Mouse (Mus musculus) layer of hippocampus, adult 2 months (tissue): Measurements from ENCODE around the gene Olfr791. TPM values are rescaled to one million over a fixed set of nuclear protein-coding genes. Genes with fewer than 3 reads are reported as not detected.

Experiments used
- DNase-seq, 2 experiments: peaks; one replicate each; pipeline ENCODE4 v3.0.0; 2022; ENCODE audit warnings: low spot score in 2 of 2
- H3K27ac ChIP-seq: fragments of 200-600 bp; 2 replicates; pipeline ENCODE4 v1.8.1; 2022
- H3K4me3 ChIP-seq: fragments of 200-600 bp; 2 replicates; pipeline ENCODE4 v1.8.1; 2022; ENCODE audit warnings: mild to moderate bottlenecking
- CTCF ChIP-seq: fragments of 200-600 bp; conservative IDR thresholded peaks from 2 replicates; pipeline ENCODE4 v1.8.1; 2022; ENCODE audit warnings: antibody characterized with exemption, mild to moderate bottlenecking, moderate library complexity
- long read RNA-seq, 2 experiments: library from polyadenylated mRNA; stranded (forward); transcript quantifications; one replicate each; pipeline ENCODE4 v2.0.0; 2021; ENCODE audit warnings: borderline mapping rate in 2 of 2
- total RNA-seq, 2 experiments: library from RNA; stranded (reverse); gene quantifications; 2 replicates each; pipeline ENCODE4 v1.2.3; 2021

The Olfr791 gene
- total RNA-seq, result not detected
- long read RNA-seq, experiment 1, result 0 reads
- long read RNA-seq, experiment 2, result 0 reads

GRCm38 (mm10) chr10:129521492-129521891 lies at the start of gene Olfr791:
TSS of gene Olfr791 (plus strand) at chr10:129521792.
- TF ChIP-seq CTCF, result no peak
- Histone ChIP-seq H3K27ac (no peak within 1 kb of the TSS), H3K4me3 (no peak within 1 kb of the TSS)
- DNase-seq, result no peak

GRCm38 (mm10) chr10:129473256-129473655 lies 48.3 kb upstream of the Olfr791 start:
- no peak overlapping the region for H3K4me3 ChIP-seq
- no peak for DNase-seq
- TF ChIP-seq CTCF, result no peak
- no peak overlapping the region for H3K27ac ChIP-seq

GRCm38 (mm10) chr10:129473723-129474122 lies 47.9 kb upstream of the Olfr791 start:
- no peak overlapping the region for H3K4me3 ChIP-seq
- DNase-seq, result no peak

GRCm38 (mm10) chr10:129484452-129484851 lies 37.1 kb upstream of the Olfr791 start, which contains the start of gene Olfr789:
TSS of gene Olfr789 (plus strand) at chr10:129484752.
- no peak within 1 kb of the TSS for H3K4me3 ChIP-seq
- no peak within 1 kb of the TSS for H3K27ac ChIP-seq
- no peak for DNase-seq
- no peak for TF ChIP-seq CTCF

More at GRCm38 (mm10) chr10:129473723-129474122, 47.9 kb upstream of the Olfr791 start:
- TF ChIP-seq CTCF, result no peak
- H3K27ac ChIP-seq, result no peak overlapping the region

GRCm38 (mm10) chr10:129490101-129490500 lies 31.5 kb upstream of the Olfr791 start:
- H3K4me3 ChIP-seq, result no peak overlapping the region
- H3K27ac ChIP-seq, result no peak overlapping the region
- peak in 1 of 2 experiments; percentile 26 for DNase-seq
- no peak for TF ChIP-seq CTCF

GRCm38 (mm10) chr10:129498192-129498591 lies 23.4 kb upstream of the Olfr791 start, which contains the start of gene Olfr790:
TSS of gene Olfr790 (plus strand) at chr10:129498492.
- DNase-seq, result no peak
- no peak for TF ChIP-seq CTCF
- Histone ChIP-seq H3K4me3 (no peak within 1 kb of the TSS), H3K27ac (no peak within 1 kb of the TSS)

- H3K27ac ChIP-seq, result no peak within 1 kb of the TSS
- H3K4me3 ChIP-seq, result no peak within 1 kb of the TSS
- TF ChIP-seq CTCF, result no peak
Measured at GRCm38 (mm10) chr10:129538862-129539261, 17.3 kb downstream of the Olfr791 start, which contains the start of gene Olfr792. TSS of gene Olfr792 (plus strand) at chr10:129539162.

GRCm38 (mm10) chr10:129549354-129549753 lies 27.8 kb downstream of the Olfr791 start:
- peak; percentile 61 for TF ChIP-seq CTCF
- Histone ChIP-seq H3K4me3 (no peak overlapping the region), H3K27ac (no peak overlapping the region)
- peak; percentile 3 to 21 for DNase-seq

More at GRCm38 (mm10) chr10:129538862-129539261, 17.3 kb downstream of the Olfr791 start, which contains the start of gene Olfr792:
- no peak for DNase-seq

GRCm38 (mm10) chr10:129567355-129567754 lies 45.8 kb downstream of the Olfr791 start, which contains the start of gene Olfr794:
TSS of gene Olfr794 (plus strand) at chr10:129567655.
- no peak for TF ChIP-seq CTCF
- DNase-seq, result no peak
- Histone ChIP-seq H3K4me3 (no peak within 1 kb of the TSS), H3K27ac (no peak within 1 kb of the TSS)

GRCm38 (mm10) chr10:129577066-129577465 lies 55.5 kb downstream of the Olfr791 start:
- no peak for DNase-seq
- TF ChIP-seq CTCF, result no peak
- H3K4me3 ChIP-seq, result no peak overlapping the region
- no peak overlapping the region for H3K27ac ChIP-seq

Other genes starting within 250 kb of the Olfr791 start
- gene Olfr780, start 203.7 kb upstream of the Olfr791 start, total RNA-seq, result not detected
- not detected for gene Olfr781, start 192.9 kb upstream of the Olfr791 start, total RNA-seq
- not detected for gene Olfr782, start 172.9 kb upstream of the Olfr791 start, total RNA-seq
- under 1 TPM; 0.10 to 0.18 TPM for gene Olfr784, start 137.7 kb upstream of the Olfr791 start, total RNA-seq
- gene Olfr785, start 116.4 kb upstream of the Olfr791 start, total RNA-seq, result not detected
- gene Olfr786, start 94.5 kb upstream of the Olfr791 start, total RNA-seq, result not detected
- not detected for gene Olfr787, start 59.9 kb upstream of the Olfr791 start, total RNA-seq
- gene Olfr788, start 50.8 kb upstream of the Olfr791 start, total RNA-seq, result not detected
- not detected for gene Olfr789, start 37.0 kb upstream of the Olfr791 start, total RNA-seq
- not detected for gene Olfr790, start 23.3 kb upstream of the Olfr791 start, total RNA-seq
- not detected for gene Olfr792, start 17.4 kb downstream of the Olfr791 start, total RNA-seq
- not detected for gene Olfr794, start 45.9 kb downstream of the Olfr791 start, total RNA-seq
- not detected for gene Olfr796, start 90.8 kb downstream of the Olfr791 start, total RNA-seq
- not detected for gene Olfr798, start 106.1 kb downstream of the Olfr791 start, total RNA-seq
- not detected for gene Olfr799, start 115.7 kb downstream of the Olfr791 start, total RNA-seq
- not detected for gene Olfr800, start 135.9 kb downstream of the Olfr791 start, total RNA-seq
- gene Olfr801, start 152.1 kb downstream of the Olfr791 start, total RNA-seq, result not detected
- not detected for gene Olfr802, start 166.4 kb downstream of the Olfr791 start, total RNA-seq
- gene Olfr803, start 172.5 kb downstream of the Olfr791 start, total RNA-seq, result not detected
- gene Olfr804, start 181.4 kb downstream of the Olfr791 start, total RNA-seq, result not detected
- not detected for gene Olfr805, start 207.6 kb downstream of the Olfr791 start, total RNA-seq
- gene Olfr806, start 220.1 kb downstream of the Olfr791 start, total RNA-seq, result not detected
- not detected for gene Olfr807, start 236.0 kb downstream of the Olfr791 start, total RNA-seq
- gene Olfr808, start 243.7 kb downstream of the Olfr791 start, total RNA-seq, result not detected